Mouse (Mus musculus) stomach, embryonic 15.5 days (tissue): ENCODE measurements around the gene Usp1. TPM values are rescaled to one million over a fixed set of nuclear protein-coding genes. Genes with fewer than 3 reads are reported as not detected.

Experiments used
- polyA plus RNA-seq: library from polyadenylated mRNA; unstranded; fragments of >200 nt; fragmentation: Nextera tagmentation; extraction: Ambion mirVana; gene quantifications from 2 replicates; pipeline ENCODE4 v1.2.1, GENCODE M21; 2015

The Usp1 gene
- polyA plus RNA-seq, 1 experiment from 2014 or later, result 103 TPM

Other genes starting within 250 kb of the Usp1 start
- 0.09 and 0.17 TPM in 2 replicates for gene L1td1, start 197.1 kb upstream of the Usp1 start, polyA plus RNA-seq
- gene Kank4, start 106.3 kb upstream of the Usp1 start, polyA plus RNA-seq, result 1.7 and 1.8 TPM in 2 replicates
- gene I0C0044D17Rik, start 100.0 kb upstream of the Usp1 start, polyA plus RNA-seq, result not detected in 2 replicates
- gene Angptl3, start 107.1 kb downstream of the Usp1 start, polyA plus RNA-seq, result 3.3 and 11.0 TPM in 2 replicates
- 41.7 and 48.8 TPM in 2 replicates for gene Dock7, start 197.1 kb downstream of the Usp1 start, polyA plus RNA-seq